Mouse (Mus musculus): ENCODE results near the gene Gm48551.

The Gm48551 gene

GRCm38 (mm10) chr10:81431526-81432168, 47.4 kb downstream of the Gm48551 start:
- TF ChIP-seq GATA4 (IDR thresholded peaks at IDR 0.05; ENCODE audit: insufficient replicate concordance, low read length), result no peak

GRCm38 (mm10) chr10:81432169-81432867, 48.1 kb downstream of the Gm48551 start:
- TF ChIP-seq GATA4 (IDR thresholded peaks at IDR 0.05; ENCODE audit: insufficient replicate concordance, low read length), result no peak

GRCm38 (mm10) chr10:81432868-81433262, 48.6 kb downstream of the Gm48551 start:
- TF ChIP-seq GATA4 (IDR thresholded peaks at IDR 0.05; ENCODE audit: insufficient replicate concordance, low read length), result no peak

- TF ChIP-seq GATA4 (IDR thresholded peaks at IDR 0.05; ENCODE audit: insufficient replicate concordance, low read length), result peak; percentile 44; the same call in 1 of the 2 replicates
Measured at GRCm38 (mm10) chr10:81433541-81434289, 49.4 kb downstream of the Gm48551 start.

- no peak for TF ChIP-seq GATA4 (IDR thresholded peaks at IDR 0.05; ENCODE audit: insufficient replicate concordance, low read length)
Measured at GRCm38 (mm10) chr10:81434361-81435263, 50.3 kb downstream of the Gm48551 start.

GRCm38 (mm10) chr10:81435436-81435835, 51.2 kb downstream of the Gm48551 start:
- no peak for TF ChIP-seq GATA4 (IDR thresholded peaks at IDR 0.05; ENCODE audit: insufficient replicate concordance, low read length)

GRCm38 (mm10) chr10:81441019-81441418, 56.8 kb downstream of the Gm48551 start:
- TF ChIP-seq GATA4 (IDR thresholded peaks at IDR 0.05; ENCODE audit: insufficient replicate concordance, low read length), result no peak

Measured in liver, adult (tissue).